Mouse (Mus musculus) cerebellum, adult 9-11 months (tissue): ENCODE data around the gene Gimap7.

ENCODE experiments used
- DNase-seq: peaks from one replicate; pipeline ENCODE4 v3.0.0; 2022

Gimap7 gene

GRCm38 (mm10) chr6:48696830-48697554 is 21.4 kb upstream of the Gimap7 start:
- no peak for DNase-seq

DNA sequence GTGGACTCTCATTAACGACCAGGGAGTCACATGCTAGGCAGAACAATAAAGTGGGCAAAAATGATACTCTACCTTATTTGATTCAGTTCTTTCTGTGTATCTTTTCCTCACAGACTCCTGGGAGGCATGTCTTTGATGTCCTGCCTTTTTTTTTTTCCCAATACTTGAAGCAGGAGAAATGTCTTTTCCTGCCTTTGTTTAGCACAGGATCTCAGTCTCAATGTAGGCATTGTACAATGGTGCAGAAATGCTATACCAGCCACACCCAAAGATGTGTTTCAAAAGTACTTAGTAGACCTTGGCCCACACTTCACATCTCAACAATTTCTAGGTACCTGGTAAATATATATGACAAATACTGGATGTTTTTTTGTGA is 20.9 kb upstream of the Gimap7 start:
- DNase-seq: no peak

DNA sequence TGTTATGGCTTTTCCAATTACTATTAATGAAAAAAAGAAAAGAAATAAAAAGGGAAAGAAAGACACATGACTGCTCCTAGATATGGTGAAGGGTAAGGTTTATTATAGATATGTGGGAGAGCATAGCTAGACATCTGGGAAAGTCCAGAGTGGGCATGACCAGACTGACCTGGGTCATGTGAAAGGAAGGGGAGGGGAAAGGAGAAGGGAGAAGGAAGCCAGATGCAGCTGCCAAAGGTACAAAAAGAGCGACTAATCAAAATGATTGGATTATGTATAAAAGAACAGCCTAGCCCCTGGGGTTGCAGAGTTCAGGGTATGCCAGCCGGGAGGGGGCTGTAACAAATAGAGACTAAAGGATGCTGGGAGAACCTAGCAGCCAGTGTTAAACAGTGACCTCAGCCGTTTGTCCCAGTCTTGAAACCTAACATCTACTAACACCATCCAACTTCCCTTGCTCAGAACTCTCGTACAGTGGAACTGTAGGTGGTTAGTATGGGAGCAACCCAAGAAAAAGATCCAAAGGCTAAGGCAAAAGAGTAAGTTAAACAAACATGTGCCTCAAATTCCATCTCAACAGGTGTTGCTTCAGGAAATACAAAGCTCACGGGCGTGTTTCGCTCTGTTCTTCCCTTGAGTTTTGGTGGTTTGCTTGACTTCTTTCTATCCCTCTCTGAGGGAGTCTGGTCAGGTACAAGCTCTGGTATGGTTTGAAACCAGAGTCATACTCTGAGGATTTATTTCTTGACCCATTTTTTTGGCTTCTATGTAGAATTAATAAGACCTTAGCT is 20.2 kb upstream of the Gimap7 start:
- DNase-seq: no peak

- no peak for DNase-seq
Observed at GRCm38 (mm10) chr6:48698888-48699287, 19.5 kb upstream of the Gimap7 start.

DNA sequence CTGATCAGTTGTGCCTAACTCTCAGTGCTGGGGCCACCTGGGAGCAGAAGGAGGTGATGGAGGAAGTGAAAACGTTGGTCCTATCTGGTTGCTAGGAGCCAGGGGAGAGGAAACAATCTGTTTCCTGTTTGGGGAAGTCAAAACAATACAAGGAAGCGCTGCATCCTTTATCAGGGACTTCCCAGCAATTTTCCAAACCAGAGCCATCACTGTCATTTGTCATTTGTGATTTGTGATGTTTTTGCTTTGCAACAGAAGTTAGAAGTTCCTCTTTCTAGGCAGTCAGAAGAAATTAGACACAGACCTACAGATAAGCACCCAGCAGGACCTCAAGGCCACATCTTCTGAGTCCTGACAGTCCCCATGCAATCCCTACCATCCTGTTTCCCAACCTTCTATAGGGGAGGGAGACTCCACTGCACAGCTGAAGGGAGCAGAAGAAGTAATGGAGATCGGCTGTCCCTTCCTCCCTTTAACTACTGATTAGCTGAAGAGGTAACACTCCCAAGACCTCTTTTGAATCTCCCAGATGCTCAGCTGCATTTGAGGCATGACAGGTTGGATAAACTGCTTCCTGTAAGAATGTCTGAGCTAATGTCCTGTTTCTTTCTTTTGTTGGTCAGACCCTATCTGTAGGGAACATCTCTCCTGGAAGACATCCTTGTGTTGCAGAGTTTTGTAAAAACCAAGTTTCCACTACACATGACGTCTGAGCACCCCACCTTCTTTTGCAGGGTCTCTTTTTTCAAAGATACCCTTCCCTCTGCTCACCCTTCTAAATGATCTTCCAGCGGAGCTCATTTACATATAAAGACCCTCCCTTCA is 18.0 kb upstream of the Gimap7 start:
- no peak for DNase-seq

DNA sequence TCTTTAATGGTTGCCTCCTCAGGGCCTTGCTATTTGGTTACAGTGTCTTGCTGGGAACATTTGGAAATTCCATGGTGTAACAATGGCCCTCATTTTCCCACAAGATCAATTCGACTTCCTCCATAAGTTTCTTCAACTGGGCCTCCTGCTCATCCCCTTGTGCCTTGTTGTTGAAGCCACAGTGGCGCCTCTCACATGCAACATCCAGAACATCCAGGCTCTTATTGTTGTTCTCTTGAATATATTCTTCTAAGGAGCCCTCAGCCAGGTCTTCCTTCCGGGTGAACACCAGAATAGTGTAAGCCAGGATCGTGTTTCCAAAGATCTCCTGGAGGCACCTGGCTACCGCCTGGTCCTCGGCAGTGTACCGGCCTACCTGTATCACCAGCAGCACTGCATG is 16.3 kb upstream of the Gimap7 start:
- no peak for DNase-seq

- DNase-seq: no peak
Observed at GRCm38 (mm10) chr6:48702601-48703000, 15.8 kb upstream of the Gimap7 start.

DNA sequence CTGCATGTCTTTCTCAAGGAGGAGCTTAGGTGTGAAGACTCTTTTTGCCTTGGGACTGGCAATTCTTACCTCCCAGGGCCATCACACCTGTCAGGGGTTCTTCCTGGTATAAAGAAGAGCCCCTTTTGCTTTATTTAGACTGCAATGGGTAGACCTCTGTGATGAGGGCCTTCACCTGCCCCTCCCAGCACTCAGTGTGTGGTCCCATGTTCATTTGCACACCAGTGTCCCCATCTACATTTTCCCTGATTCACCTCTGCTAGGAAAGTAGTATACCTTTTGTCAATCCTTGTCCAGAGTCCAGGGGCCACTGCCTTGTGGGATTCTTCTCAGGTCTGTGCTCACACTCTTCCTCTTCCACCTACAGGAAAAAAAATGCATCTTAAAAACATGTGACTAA is 14.3 kb upstream of the Gimap7 start:
- no peak for DNase-seq

DNA sequence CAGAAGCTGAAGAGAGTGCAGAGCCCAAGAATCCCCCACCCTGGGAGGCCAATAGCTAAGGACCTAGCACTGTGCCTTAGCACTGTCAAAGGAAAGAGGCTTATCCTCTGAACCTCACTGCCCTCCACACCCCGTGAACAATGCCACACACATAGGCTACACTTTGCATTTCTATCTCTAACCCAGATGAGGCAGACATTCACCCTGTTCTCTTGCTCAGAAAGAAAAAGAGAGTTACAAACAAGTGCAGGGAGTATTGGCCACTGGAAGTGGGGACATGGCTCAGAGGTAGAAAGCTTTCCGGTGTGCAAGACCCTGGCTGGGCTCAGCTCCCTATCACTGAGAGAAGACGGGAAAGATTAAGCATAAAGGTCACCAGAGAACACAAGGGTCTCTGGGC is 12.3 kb upstream of the Gimap7 start:
- DNase-seq: no peak

- DNase-seq: no peak
Observed at GRCm38 (mm10) chr6:48720326-48720725, 1.9 kb downstream of the Gimap7 start.

GRCm38 (mm10) chr6:48723468-48723867 is 5.0 kb downstream of the Gimap7 start:
- no peak for DNase-seq

DNA sequence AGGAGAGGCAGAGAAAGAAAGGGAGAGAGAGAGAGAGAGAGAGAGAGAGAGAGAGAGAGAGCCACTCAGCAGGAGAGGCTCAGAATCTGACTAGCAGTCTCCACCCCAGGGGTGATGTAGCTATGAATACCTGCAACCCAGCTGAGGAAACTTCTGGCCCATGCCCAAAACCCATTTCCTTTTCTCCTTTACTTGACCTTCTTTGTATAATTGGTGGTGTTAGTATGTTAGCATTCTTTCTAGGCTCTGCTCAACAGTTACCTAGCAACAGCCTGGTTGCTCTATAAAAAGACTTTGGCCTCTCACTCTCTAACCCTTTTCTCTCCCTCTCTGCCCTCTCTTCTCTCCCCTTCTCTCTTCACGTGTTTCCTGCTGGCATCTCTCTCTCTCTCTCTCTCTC is 7.1 kb downstream of the Gimap7 start:
- DNase-seq: no peak

DNA sequence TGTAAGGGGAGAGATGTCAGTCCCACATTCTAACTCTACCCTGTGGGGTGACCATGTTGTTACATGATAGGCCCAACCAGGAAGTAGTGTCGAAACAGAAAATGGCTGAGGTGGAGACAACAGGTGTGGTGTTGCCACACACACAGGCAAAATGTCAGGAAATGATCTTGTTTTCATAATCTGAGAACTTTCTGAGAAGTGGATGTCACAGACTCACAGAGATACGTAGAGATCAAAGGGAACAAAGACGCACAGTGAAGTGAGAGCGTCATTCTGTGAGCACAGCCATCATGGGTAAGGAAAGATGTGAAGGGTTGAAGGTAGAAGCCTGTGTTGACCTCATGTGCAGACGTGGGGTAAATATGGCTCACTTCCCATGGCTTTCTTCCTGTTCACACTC is 9.3 kb downstream of the Gimap7 start:
- DNase-seq: no peak

DNA sequence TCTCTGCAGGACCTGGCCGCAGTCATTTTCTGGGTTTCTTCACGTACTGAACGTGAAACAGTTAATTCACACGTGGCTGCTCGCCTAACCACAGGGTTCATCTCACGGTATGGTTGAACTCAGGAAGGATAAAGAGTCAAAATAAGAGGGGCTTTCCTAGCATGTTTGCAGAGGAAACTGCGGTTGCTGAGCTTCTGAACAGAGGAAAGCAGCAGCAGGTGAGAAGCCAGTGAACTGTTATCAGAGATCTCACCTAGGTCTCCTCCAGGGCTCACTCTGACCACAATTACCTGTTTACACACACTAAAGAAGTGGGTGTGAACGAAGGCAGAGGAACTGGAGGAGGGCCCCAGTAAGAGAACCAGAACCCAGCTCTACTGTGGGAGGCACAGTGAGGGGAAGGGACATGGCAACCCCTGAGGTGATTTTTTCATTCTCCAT is 14.5 kb downstream of the Gimap7 start:
- no peak for DNase-seq

GRCm38 (mm10) chr6:48733660-48734059 is 15.2 kb downstream of the Gimap7 start:
- DNase-seq: no peak

DNA sequence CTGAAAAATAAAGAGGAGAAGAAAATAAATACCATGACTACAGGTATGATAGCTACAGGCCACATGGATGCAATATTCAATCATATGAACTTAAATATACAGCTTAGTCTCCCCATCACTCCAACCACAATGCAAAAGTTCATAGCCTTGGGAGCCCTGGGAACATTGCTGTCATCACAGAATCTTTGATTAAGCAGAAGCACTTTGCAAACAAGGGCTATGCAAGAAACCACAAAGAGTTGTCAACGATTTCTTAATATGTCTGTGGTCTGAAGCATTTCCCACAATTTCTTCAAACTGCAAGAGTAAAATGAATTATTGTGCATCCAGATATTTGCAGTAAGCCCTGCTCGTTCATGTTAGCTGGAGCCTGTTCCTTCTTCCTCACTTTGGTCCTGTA is 18.6 kb downstream of the Gimap7 start:
- DNase-seq: no peak

- DNase-seq: no peak
Observed at GRCm38 (mm10) chr6:48737688-48738087, 19.3 kb downstream of the Gimap7 start.

DNA sequence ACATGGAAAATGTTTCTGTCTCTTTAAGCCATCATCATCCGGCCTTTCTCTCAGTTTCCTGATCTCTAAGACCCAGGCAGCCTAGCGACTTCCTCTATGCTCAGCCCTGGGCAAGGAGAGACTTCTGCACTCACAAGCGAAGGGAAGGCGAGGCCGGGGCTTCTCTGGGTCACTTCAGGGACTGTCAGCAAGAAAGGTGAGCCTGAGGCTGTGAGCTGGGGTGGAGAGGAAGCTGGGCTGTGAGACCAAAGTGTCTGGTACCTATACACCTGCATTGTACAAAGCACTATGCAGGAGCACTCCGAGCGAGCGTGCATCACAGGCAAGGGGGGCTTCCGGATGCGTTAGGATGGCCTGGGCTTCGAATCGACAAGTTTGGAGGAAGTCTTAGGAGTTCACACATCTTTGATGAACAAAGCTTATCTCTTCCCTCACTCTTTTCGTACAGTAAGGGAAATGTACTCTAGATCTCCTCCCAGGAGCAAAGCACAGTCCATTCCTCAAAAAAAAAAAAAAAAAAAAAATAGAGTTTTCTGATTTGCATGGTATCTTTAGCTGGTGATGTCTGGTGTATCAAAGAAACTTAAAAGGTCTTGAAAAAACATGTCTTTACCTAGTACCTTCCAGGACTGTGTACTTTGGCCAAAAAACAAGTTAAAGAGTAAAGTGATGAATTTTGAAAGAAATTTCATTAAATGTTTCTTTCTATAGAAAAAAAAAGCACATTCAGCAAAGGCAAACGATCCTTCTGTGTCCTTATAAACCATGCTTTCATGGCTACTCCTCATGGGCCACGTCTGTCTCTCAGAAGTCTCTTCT is 20.7 kb downstream of the Gimap7 start, which contains the start of gene Gimap1:
Gene Gimap1 (plus strand): TSS at position 94 of the 819 bp plus-strand sequence.
- no peak for DNase-seq

DNA sequence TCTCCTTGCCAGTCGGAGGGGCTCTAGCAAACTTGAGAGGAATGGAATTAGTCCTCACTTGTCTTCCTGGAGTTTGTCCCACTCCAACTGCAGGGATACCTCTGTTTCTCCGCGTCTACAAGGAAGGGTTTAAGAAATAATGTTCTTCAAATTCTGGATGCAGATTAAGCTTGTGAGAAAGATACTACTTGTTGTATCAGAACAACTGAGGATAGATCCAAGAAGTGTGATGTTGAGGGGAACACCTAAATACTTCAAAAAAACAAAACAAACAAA is 21.3 kb downstream of the Gimap7 start:
- DNase-seq: no peak

DNA sequence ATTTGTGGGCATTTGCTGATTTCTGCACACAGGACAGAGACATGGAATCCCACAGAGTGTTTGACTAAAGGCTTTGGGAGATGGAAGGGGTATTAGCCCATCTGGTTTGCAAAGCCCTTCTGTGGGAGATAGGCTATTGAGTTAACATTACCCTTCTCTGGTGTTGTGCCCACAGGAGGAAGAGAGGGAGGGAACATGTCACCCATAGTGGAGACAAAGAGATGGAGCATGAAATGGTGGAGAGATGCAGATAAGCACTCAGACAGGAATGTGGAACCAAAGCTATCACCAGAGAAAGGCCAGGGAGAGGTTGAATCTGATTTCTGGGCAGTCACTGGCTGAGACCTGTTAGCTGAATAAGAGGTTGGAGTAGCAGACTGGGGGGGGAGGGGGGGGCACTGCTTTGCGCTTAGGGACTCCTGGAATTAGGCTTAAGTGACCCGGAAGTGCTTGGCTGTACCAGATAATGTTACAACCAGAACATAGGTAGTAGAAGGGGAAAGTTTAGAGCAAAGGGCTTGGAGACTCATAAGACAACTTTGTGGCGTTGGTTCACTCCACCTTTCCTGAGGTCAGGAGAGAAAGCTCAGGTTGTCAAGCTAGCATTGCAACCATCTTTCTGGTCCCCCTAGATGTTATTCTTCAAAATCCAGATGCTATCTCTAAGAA is 22.2 kb downstream of the Gimap7 start:
- DNase-seq: no peak

GRCm38 (mm10) chr6:48741273-48741672 is 22.9 kb downstream of the Gimap7 start:
- DNase-seq: no peak

DNA sequence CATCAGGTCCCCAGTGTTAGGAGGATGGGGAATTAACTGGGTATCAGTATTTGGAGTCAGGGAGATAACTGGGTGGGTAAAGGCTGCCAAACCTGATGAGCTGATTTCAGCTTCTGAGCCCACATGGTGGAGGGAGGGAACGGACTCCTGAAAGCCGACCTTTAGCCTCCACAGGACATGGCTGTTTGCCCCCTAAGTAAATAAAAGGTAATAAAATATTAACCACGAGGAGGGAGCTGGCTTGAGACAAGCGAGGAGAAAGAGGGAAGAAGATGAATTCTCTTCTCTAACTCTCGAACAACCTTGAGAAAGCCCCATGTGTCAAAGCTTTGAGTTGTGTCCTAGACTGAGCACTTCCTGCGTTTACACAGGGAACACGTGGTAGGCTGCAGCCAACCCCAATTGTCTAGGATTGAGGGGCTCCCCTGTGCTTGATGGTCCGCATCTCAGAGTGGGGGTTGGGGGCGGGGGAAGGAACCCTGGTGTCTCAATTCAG is 23.3 kb downstream of the Gimap7 start:
- DNase-seq: no peak
